Mouse (Mus musculus) G1E (cell line): ENCODE measurements around the gene Lingo2.
"Not testable (repeated sequence)": the region's sequence is repeated elsewhere in the genome, so short reads cannot be mapped to it uniquely, and the experiment has no call there.

Experiments used
- CTCF ChIP-seq: IDR thresholded peaks from 2 replicates; pipeline ENCODE4 v1.5.1; 2012; ENCODE audit warnings: low read depth, low read length, inconsistent platforms, mixed read lengths
- GATA2 ChIP-seq: IDR thresholded peaks from 2 replicates; pipeline ENCODE4 v1.6.1; 2012; ENCODE audit warnings: low read depth, low read length, inconsistent platforms, borderline replicate concordance
- POLR2AphosphoS5 ChIP-seq: IDR thresholded peaks from 2 replicates; pipeline ENCODE4 v1.6.1; 2012; ENCODE audit warnings: low read depth, low read length, inconsistent platforms; ENCODE audit not compliant: insufficient replicate concordance

- TF ChIP-seq CTCF, GATA2, POLR2AphosphoS5: not testable (repeated sequence)
Measured at GRCm38 (mm10) chr4:35688498-35689240, 1262.9 kb downstream of the Lingo2 start.
